Mouse (Mus musculus) thymus, adult 2 months (tissue): ENCODE data around the gene Gm17455.

Experiments used
- CTCF ChIP-seq: fragments of 200-500 bp; IDR thresholded peaks from 2 replicates; pipeline ENCODE4 v1.5.1; 2012; ENCODE audit warnings: mild to moderate bottlenecking, control low read depth, low read length, moderate library complexity, borderline replicate concordance; ENCODE audit not compliant: control insufficient read depth, poor library complexity, insufficient read depth; ENCODE audit errors: extremely low read depth
- POLR2A ChIP-seq: fragments of 200-500 bp; IDR thresholded peaks from 2 replicates; pipeline ENCODE4 v1.6.1; 2012; ENCODE audit warnings: mild to moderate bottlenecking, low read length, control low read depth, moderate library complexity; ENCODE audit not compliant: control insufficient read depth, poor library complexity, insufficient read depth; ENCODE audit errors: extremely low read depth

- TF ChIP-seq POLR2A (no peak; the same call in 1 of the 2 replicates), CTCF (no peak)
Measured at GRCm38 (mm10) chr10:60381142-60381925, 18.2 kb upstream of the Gm17455 start.
